Mouse (Mus musculus): Measurements from ENCODE around the gene Cobl.

Gene Cobl

GRCm38 (mm10) chr11:12384826-12385225, 79.9 kb downstream of the Cobl start:
- peak; percentile 42 for DNase-seq (ENCODE audit: low read depth, low spot score)

- no peak for DNase-seq (ENCODE audit: low read depth, low spot score)
Measured at GRCm38 (mm10) chr11:12382991-12383390, 81.8 kb downstream of the Cobl start.

- DNase-seq (ENCODE audit: low read depth, low spot score) = no peak
Measured at GRCm38 (mm10) chr11:12381096-12381495, 83.7 kb downstream of the Cobl start.

GRCm38 (mm10) chr11:12376628-12377027, 88.1 kb downstream of the Cobl start:
- no peak for DNase-seq (ENCODE audit: low read depth, low spot score)

- DNase-seq (ENCODE audit: low read depth, low spot score) = peak; percentile 63
Measured at GRCm38 (mm10) chr11:12373106-12374098, 91.4 kb downstream of the Cobl start.

- no peak for DNase-seq (ENCODE audit: low read depth, low spot score)
Measured at GRCm38 (mm10) chr11:12370957-12371356, 93.8 kb downstream of the Cobl start.

GRCm38 (mm10) chr11:12367426-12368178, 97.2 kb downstream of the Cobl start:
- DNase-seq (ENCODE audit: low read depth, low spot score) = no peak

- peak; percentile 69 for DNase-seq (ENCODE audit: low read depth, low spot score)
Measured at GRCm38 (mm10) chr11:12359336-12360000, 105.3 kb downstream of the Cobl start.

GRCm38 (mm10) chr11:12358602-12359001, 106.2 kb downstream of the Cobl start:
- no peak for DNase-seq (ENCODE audit: low read depth, low spot score)

- no peak for DNase-seq (ENCODE audit: low read depth, low spot score)
Measured at GRCm38 (mm10) chr11:12355681-12356080, 109.1 kb downstream of the Cobl start.

- DNase-seq (ENCODE audit: low read depth, low spot score) = peak; percentile 71
Measured at GRCm38 (mm10) chr11:12350986-12351546, 113.7 kb downstream of the Cobl start.

GRCm38 (mm10) chr11:12350086-12350485, 114.7 kb downstream of the Cobl start:
- DNase-seq (ENCODE audit: low read depth, low spot score) = peak; percentile 88

GRCm38 (mm10) chr11:12346486-12346885, 118.3 kb downstream of the Cobl start:
- DNase-seq (ENCODE audit: low read depth, low spot score) = no peak

- DNase-seq (ENCODE audit: low read depth, low spot score) = no peak
Measured at GRCm38 (mm10) chr11:12343686-12344085, 121.1 kb downstream of the Cobl start.

- DNase-seq (ENCODE audit: low read depth, low spot score) = no peak
Measured at GRCm38 (mm10) chr11:12340697-12341096, 124.1 kb downstream of the Cobl start.

GRCm38 (mm10) chr11:12336145-12336544, 128.6 kb downstream of the Cobl start:
- DNase-seq (ENCODE audit: low read depth, low spot score) = peak; percentile 34

- no peak for DNase-seq (ENCODE audit: low read depth, low spot score)
Measured at GRCm38 (mm10) chr11:12331997-12332396, 132.8 kb downstream of the Cobl start.

- DNase-seq (ENCODE audit: low read depth, low spot score) = no peak
Measured at GRCm38 (mm10) chr11:12321445-12321844, 143.3 kb downstream of the Cobl start.

- DNase-seq (ENCODE audit: low read depth, low spot score) = no peak
Measured at GRCm38 (mm10) chr11:12319318-12319717, 145.4 kb downstream of the Cobl start.

GRCm38 (mm10) chr11:12315670-12316069, 149.1 kb downstream of the Cobl start:
- DNase-seq (ENCODE audit: low read depth, low spot score) = no peak

GRCm38 (mm10) chr11:12314278-12315043, 150.3 kb downstream of the Cobl start:
- no peak for DNase-seq (ENCODE audit: low read depth, low spot score)
